Mouse (Mus musculus): ENCODE measurements around the gene Larp4. TPM values are rescaled to one million over a fixed set of nuclear protein-coding genes. Genes with fewer than 3 reads are reported as not detected.
A peak's percentile ranks its signal among the peaks of the same experiment; 100 is the strongest.
"Not testable (repeated sequence)": the region's sequence is repeated elsewhere in the genome, so short reads cannot be mapped to it uniquely, and the experiment has no call there.

Gene Larp4
- polyA plus RNA-seq, 1 experiment, result 0.12 TPM

GRCm38 (mm10) chr15:99966961-99967360 is 2.9 kb upstream of the Larp4 start, which contains the start of gene Fam186a:
Gene Fam186a, minus strand, starts transcription at chr15:99967061.
- peaks cover 9% of the 10 kb centered on the region for H3K4me1 ChIP-seq (ENCODE audit: control insufficient read depth)
- H3K4me3 ChIP-seq (replicated peaks), result no peak within 1 kb of the TSS
- no peaks in the 10 kb centered on the region for H3K9me3 ChIP-seq (ENCODE audit: control insufficient read depth, low read length)
- peaks cover 3% of the 10 kb centered on the region; the same call in 1 of the 2 replicates for H3K27me3 ChIP-seq (ENCODE audit: control insufficient read depth)
- no peaks in the 10 kb centered on the region for H3K36me3 ChIP-seq (ENCODE audit: control insufficient read depth)
- no peak for TF ChIP-seq TAL1 (IDR thresholded peaks at IDR 0.05; ENCODE audit: low read length)
- no peak for TF ChIP-seq GATA1 (IDR thresholded peaks at IDR 0.05; ENCODE audit: low read length)

- Histone ChIP-seq H3K27me3 (ENCODE audit: control insufficient read depth) (no peaks in the 10 kb centered on the region), H3K4me1 (ENCODE audit: control insufficient read depth) (peaks cover 21% of the 10 kb centered on the region), H3K4me3 (replicated peaks) (no peak overlapping the region), H3K9me3 (ENCODE audit: control insufficient read depth, low read length) (no peaks in the 10 kb centered on the region), H3K36me3 (ENCODE audit: control insufficient read depth) (no peaks in the 10 kb centered on the region)
- no peak for TF ChIP-seq GATA1 (IDR thresholded peaks at IDR 0.05; ENCODE audit: low read length)
- TF ChIP-seq TAL1 (IDR thresholded peaks at IDR 0.05; ENCODE audit: low read length), result no peak
Observed at GRCm38 (mm10) chr15:99970606-99971005, 741 bp downstream of the Larp4 start.

GRCm38 (mm10) chr15:99972361-99972988 is 2.6 kb downstream of the Larp4 start:
- Histone ChIP-seq H3K9me3 (ENCODE audit: control insufficient read depth, low read length) (no peaks in the 10 kb centered on the region), H3K4me3 (replicated peaks) (peak overlapping the region; percentile 97), H3K27me3 (ENCODE audit: control insufficient read depth) (no peaks in the 10 kb centered on the region), H3K36me3 (ENCODE audit: control insufficient read depth) (no peaks in the 10 kb centered on the region), H3K4me1 (ENCODE audit: control insufficient read depth) (peaks cover 24% of the 10 kb centered on the region)
- TF ChIP-seq TAL1 (IDR thresholded peaks at IDR 0.05; ENCODE audit: low read length) (no peak), GATA1 (IDR thresholded peaks at IDR 0.05; ENCODE audit: low read length) (no peak)

GRCm38 (mm10) chr15:99972989-99973911 is 3.4 kb downstream of the Larp4 start:
- peak overlapping the region; percentile 97 for H3K4me3 ChIP-seq (replicated peaks)
- no peaks in the 10 kb centered on the region for H3K36me3 ChIP-seq (ENCODE audit: control insufficient read depth)
- H3K9me3 ChIP-seq (ENCODE audit: control insufficient read depth, low read length), result no peaks in the 10 kb centered on the region
- TF ChIP-seq GATA1 (IDR thresholded peaks at IDR 0.05; ENCODE audit: low read length), result no peak
- TF ChIP-seq TAL1 (IDR thresholded peaks at IDR 0.05; ENCODE audit: low read length), result no peak
- H3K27me3 ChIP-seq (ENCODE audit: control insufficient read depth), result no peaks in the 10 kb centered on the region
- peaks cover 24% of the 10 kb centered on the region for H3K4me1 ChIP-seq (ENCODE audit: control insufficient read depth)

- H3K4me1 ChIP-seq (ENCODE audit: control insufficient read depth), result peaks cover 19% of the 10 kb centered on the region
- H3K36me3 ChIP-seq (ENCODE audit: control insufficient read depth), result no peaks in the 10 kb centered on the region
- peak overlapping the region; percentile 97 for H3K4me3 ChIP-seq (replicated peaks)
- H3K27me3 ChIP-seq (ENCODE audit: control insufficient read depth), result no peaks in the 10 kb centered on the region
- no peak for TF ChIP-seq TAL1 (IDR thresholded peaks at IDR 0.05; ENCODE audit: low read length)
- no peak for TF ChIP-seq GATA1 (IDR thresholded peaks at IDR 0.05; ENCODE audit: low read length)
- H3K9me3 ChIP-seq (ENCODE audit: control insufficient read depth, low read length), result no peaks in the 10 kb centered on the region
Observed at GRCm38 (mm10) chr15:99974476-99975220, 4.8 kb downstream of the Larp4 start.

GRCm38 (mm10) chr15:99976121-99976520 is 6.3 kb downstream of the Larp4 start:
- not testable (repeated sequence) for H3K4me3 ChIP-seq (replicated peaks); H3K36me3 ChIP-seq (ENCODE audit: control insufficient read depth); H3K9me3 ChIP-seq (ENCODE audit: control insufficient read depth, low read length); H3K27me3 ChIP-seq (ENCODE audit: control insufficient read depth)
- peaks cover 19% of the 10 kb centered on the region for H3K4me1 ChIP-seq (ENCODE audit: control insufficient read depth)

- Histone ChIP-seq H3K9me3 (ENCODE audit: control insufficient read depth, low read length) (no peaks in the 10 kb centered on the region), H3K27me3 (ENCODE audit: control insufficient read depth) (no peaks in the 10 kb centered on the region), H3K36me3 (ENCODE audit: control insufficient read depth) (peaks cover under 1% of the 10 kb centered on the region; the same call in 1 of the 2 replicates), H3K4me1 (ENCODE audit: control insufficient read depth) (peaks cover 5% of the 10 kb centered on the region), H3K4me3 (replicated peaks) (no peak overlapping the region)
- TF ChIP-seq TAL1 (IDR thresholded peaks at IDR 0.05; ENCODE audit: low read length) (no peak), GATA1 (IDR thresholded peaks at IDR 0.05; ENCODE audit: low read length) (no peak)
Observed at GRCm38 (mm10) chr15:99979266-99979665, 9.4 kb downstream of the Larp4 start.

- peaks cover 2% of the 10 kb centered on the region for H3K4me1 ChIP-seq (ENCODE audit: control insufficient read depth)
- H3K36me3 ChIP-seq (ENCODE audit: control insufficient read depth), result peaks cover 2% of the 10 kb centered on the region; the same call in 1 of the 2 replicates
- no peak overlapping the region for H3K4me3 ChIP-seq (replicated peaks)
- no peaks in the 10 kb centered on the region for H3K27me3 ChIP-seq (ENCODE audit: control insufficient read depth)
- TF ChIP-seq GATA1 (IDR thresholded peaks at IDR 0.05; ENCODE audit: low read length), result no peak
- TF ChIP-seq TAL1 (IDR thresholded peaks at IDR 0.05; ENCODE audit: low read length), result no peak
- no peaks in the 10 kb centered on the region for H3K9me3 ChIP-seq (ENCODE audit: control insufficient read depth, low read length)
Observed at GRCm38 (mm10) chr15:99979715-99980114, 9.8 kb downstream of the Larp4 start.

GRCm38 (mm10) chr15:99993100-99993499 is 23.2 kb downstream of the Larp4 start:
- TF ChIP-seq GATA1 (IDR thresholded peaks at IDR 0.05; ENCODE audit: low read length) (no peak), TAL1 (IDR thresholded peaks at IDR 0.05; ENCODE audit: low read length) (no peak)
- Histone ChIP-seq H3K4me1 (ENCODE audit: control insufficient read depth) (no peaks in the 10 kb centered on the region), H3K36me3 (ENCODE audit: control insufficient read depth) (peaks cover 72% of the 10 kb centered on the region), H3K27me3 (ENCODE audit: control insufficient read depth) (no peaks in the 10 kb centered on the region), H3K4me3 (replicated peaks) (no peak overlapping the region), H3K9me3 (ENCODE audit: control insufficient read depth, low read length) (no peaks in the 10 kb centered on the region)

Data from erythroblast, embryonic 14.5 days (primary cell).